Mouse (Mus musculus) brain, embryonic 14.5 days (tissue): ENCODE results near the gene Adap1.

Experiments used
- CTCF ChIP-seq: fragments of 200-500 bp; IDR thresholded peaks from 2 replicates; pipeline ENCODE4 v1.5.1; 2012; ENCODE audit warnings: inconsistent platforms, mild to moderate bottlenecking, moderate library complexity, borderline replicate concordance; ENCODE audit not compliant: insufficient read depth, insufficient read length; ENCODE audit errors: extremely low read depth
- POLR2A ChIP-seq: fragments of 200-500 bp; IDR thresholded peaks from 2 replicates; pipeline ENCODE4 v1.6.1; 2012; ENCODE audit warnings: mild to moderate bottlenecking, inconsistent platforms, borderline replicate concordance; ENCODE audit not compliant: poor library complexity, insufficient read depth, insufficient read length, severe bottlenecking; ENCODE audit errors: extremely low read depth

DNA sequence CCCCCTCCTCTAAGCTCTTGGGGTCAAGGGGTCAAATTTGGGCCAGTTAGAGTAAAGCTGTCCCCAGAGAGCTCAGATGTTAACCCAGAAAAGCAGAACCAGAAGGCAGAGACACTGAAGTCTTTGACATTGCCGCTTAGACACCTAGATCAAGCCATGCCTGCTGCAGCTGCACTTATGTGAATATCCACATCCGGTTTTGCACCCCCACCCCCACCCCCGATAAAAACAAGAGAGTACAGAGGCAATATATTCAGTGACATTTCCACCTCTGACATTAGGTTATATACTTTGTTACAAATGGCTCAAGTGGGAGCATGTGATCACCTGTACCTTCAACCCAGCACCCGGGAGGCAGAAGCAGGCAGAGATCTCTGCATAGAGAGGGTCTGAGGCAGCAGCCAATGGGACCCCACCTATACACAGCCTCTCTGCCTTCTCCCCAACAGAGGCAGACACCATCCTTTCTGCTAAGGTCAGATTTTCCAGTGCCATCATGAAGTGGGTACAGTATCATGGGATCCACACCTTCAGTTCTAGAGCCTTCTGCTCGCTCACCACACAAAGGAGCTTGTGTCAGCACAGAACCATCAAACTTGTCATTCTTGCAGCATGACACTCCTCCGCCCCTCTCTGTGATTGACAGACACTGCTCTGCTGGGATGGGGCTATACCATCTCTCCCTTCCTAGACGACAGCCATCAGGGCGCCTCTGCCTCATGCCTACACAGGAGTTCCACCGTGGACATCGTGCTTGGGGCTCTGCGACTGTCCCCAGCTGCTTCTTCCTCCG is 34.8 kb downstream of the Adap1 start:
- TF ChIP-seq CTCF (no peak), POLR2A (no peak)
